Mouse (Mus musculus) lung, embryonic 16.5 days (tissue): ENCODE measurements around the gene Uba5. TPM values are rescaled to one million over a fixed set of nuclear protein-coding genes. Genes with fewer than 3 reads are reported as not detected.
A peak's percentile ranks its signal among the peaks of the same experiment; 100 is the strongest.

Source experiments
- ATAC-seq: fragments of 200-750 bp; cut with Nextera tagmentation; 2 replicates; pipeline ENCODE4 v1.8.0; 2017; ENCODE audit warnings: low read depth, mild to moderate bottlenecking, moderate library complexity
- H3K27ac ChIP-seq: fragments of 300-500 bp; sonication (generic); 2 replicates; pipeline ENCODE4 v1.5.1; 2014; ENCODE audit warnings: mild to moderate bottlenecking, control low read depth, low read length
- H3K27me3 ChIP-seq: fragments of 300-500 bp; sonication (generic); 2 replicates; pipeline ENCODE4 v1.6.1; 2014; ENCODE audit warnings: low read depth, low read length, mixed read lengths; ENCODE audit not compliant: control insufficient read depth, insufficient read depth
- H3K36me3 ChIP-seq: fragments of 300-500 bp; sonication (generic); 2 replicates; pipeline ENCODE4 v1.6.1; 2014; ENCODE audit warnings: low read length; ENCODE audit not compliant: control insufficient read depth, insufficient read depth
- H3K4me1 ChIP-seq: fragments of 300-500 bp; sonication (generic); replicated peaks from 2 replicates; pipeline ENCODE4 v1.6.1; 2014; ENCODE audit warnings: low read length, mixed read lengths; ENCODE audit not compliant: control insufficient read depth, insufficient read depth
- H3K4me2 ChIP-seq: fragments of 300-500 bp; sonication (generic); 2 replicates; pipeline ENCODE4 v1.6.1; 2014; ENCODE audit warnings: low read depth, low read length, control low read depth
- H3K4me3 ChIP-seq: fragments of 300-500 bp; sonication (generic); 2 replicates; pipeline ENCODE4 v1.5.1; 2014; ENCODE audit warnings: mild to moderate bottlenecking, low read length, control low read depth
- H3K9ac ChIP-seq: fragments of 300-500 bp; sonication (generic); 2 replicates; pipeline ENCODE4 v1.6.1; 2014; ENCODE audit warnings: low read length, control low read depth
- H3K9me3 ChIP-seq: fragments of 300-500 bp; sonication (generic); 2 replicates; pipeline ENCODE4 v1.6.1; 2016; ENCODE audit warnings: low read length; ENCODE audit not compliant: control insufficient read depth
- WGBS: fragments of 180-500 bp; shearing (Covaris S2); extraction: QIAGEN DNeasy Blood & Tissue Kit; methylation state at CpG from one replicate; pipeline ENCODE4 v1.1.7; 2014; 5-methylcytosine and 5-hydroxymethylcytosine counted together
- polyA plus RNA-seq: library from polyadenylated mRNA; unstranded; fragments of >200 nt; fragmentation: Nextera tagmentation; extraction: Ambion mirVana; gene quantifications from 2 replicates; pipeline ENCODE4 v1.2.1, GENCODE M21; 2015

Uba5 gene
- polyA plus RNA-seq, 1 experiment from 2014 or later: 41.5 TPM

- Histone ChIP-seq H3K27ac (no peak overlapping the region), H3K4me1 (no peaks in the 10 kb centered on the region), H3K9me3 (no peaks in the 10 kb centered on the region), H3K4me3 (no peak overlapping the region), H3K9ac (no peak overlapping the region), H3K4me2 (no peak overlapping the region), H3K36me3 (no peaks in the 10 kb centered on the region), H3K27me3 (no peaks in the 10 kb centered on the region)
- 59% methylated on average over 7 of the region's 7 CpGs for WGBS
- ATAC-seq: no peak
Measured at GRCm38 (mm10) chr9:104100822-104101221, 37.9 kb upstream of the Uba5 start.

- Histone ChIP-seq H3K36me3 (no peaks in the 10 kb centered on the region), H3K9ac (no peak overlapping the region), H3K27ac (no peak overlapping the region), H3K27me3 (no peaks in the 10 kb centered on the region), H3K4me2 (no peak overlapping the region), H3K4me3 (no peak overlapping the region), H3K9me3 (no peaks in the 10 kb centered on the region), H3K4me1 (no peaks in the 10 kb centered on the region)
- 85% methylated on average over 11 of the region's 11 CpGs for WGBS
- ATAC-seq: no peak
Measured at GRCm38 (mm10) chr9:104099060-104099459, 36.1 kb upstream of the Uba5 start.

GRCm38 (mm10) chr9:104098256-104098655 lies 35.3 kb upstream of the Uba5 start:
- H3K4me1 ChIP-seq: no peaks in the 10 kb centered on the region
- H3K4me2 ChIP-seq: no peak overlapping the region
- H3K27me3 ChIP-seq: no peaks in the 10 kb centered on the region
- peak; percentile 57; the same call in 1 of the 2 replicates for ATAC-seq
- H3K27ac ChIP-seq: no peak overlapping the region
- no peak overlapping the region for H3K4me3 ChIP-seq
- H3K9me3 ChIP-seq: no peaks in the 10 kb centered on the region
- no peak overlapping the region for H3K9ac ChIP-seq
- no peaks in the 10 kb centered on the region for H3K36me3 ChIP-seq
- 43% methylated on average over 5 of the region's 5 CpGs for WGBS

GRCm38 (mm10) chr9:104092945-104093344 lies 30.0 kb upstream of the Uba5 start:
- Histone ChIP-seq H3K9ac (no peak overlapping the region), H3K4me2 (no peak overlapping the region), H3K9me3 (no peaks in the 10 kb centered on the region), H3K27ac (no peak overlapping the region), H3K27me3 (no peaks in the 10 kb centered on the region), H3K4me1 (peaks cover 11% of the 10 kb centered on the region), H3K4me3 (no peak overlapping the region), H3K36me3 (no peaks in the 10 kb centered on the region)
- 89% methylated on average over 5 of the region's 5 CpGs for WGBS
- ATAC-seq: no peak

- Histone ChIP-seq H3K27me3 (no peaks in the 10 kb centered on the region), H3K9me3 (no peaks in the 10 kb centered on the region), H3K36me3 (peaks cover 2% of the 10 kb centered on the region; the same call in 1 of the 2 replicates), H3K4me2 (0 out of 2 replicates have a peak overlapping the region, but pooled peaks have one; percentile 21), H3K9ac (no peak overlapping the region), H3K4me3 (no peak overlapping the region), H3K27ac (peak overlapping the region; percentile 87), H3K4me1 (peaks cover 11% of the 10 kb centered on the region)
- 30% methylated on average over 8 of the region's 8 CpGs for WGBS
- peak; percentile 83 for ATAC-seq
Measured at GRCm38 (mm10) chr9:104088555-104088954, 25.6 kb upstream of the Uba5 start.

- no peak overlapping the region for H3K4me2 ChIP-seq
- peaks cover 2% of the 10 kb centered on the region; the same call in 1 of the 2 replicates for H3K36me3 ChIP-seq
- no peak overlapping the region for H3K27ac ChIP-seq
- H3K9ac ChIP-seq: no peak overlapping the region
- H3K4me3 ChIP-seq: no peak overlapping the region
- WGBS: 65% methylated on average over 4 of the region's 4 CpGs
- H3K27me3 ChIP-seq: no peaks in the 10 kb centered on the region
- H3K4me1 ChIP-seq: peaks cover 11% of the 10 kb centered on the region
- no peaks in the 10 kb centered on the region for H3K9me3 ChIP-seq
- ATAC-seq: no peak
Measured at GRCm38 (mm10) chr9:104085730-104086429, 22.9 kb upstream of the Uba5 start.

GRCm38 (mm10) chr9:104080038-104080437 lies 17.1 kb upstream of the Uba5 start:
- Histone ChIP-seq H3K9me3 (no peaks in the 10 kb centered on the region), H3K27ac (no peak overlapping the region), H3K4me1 (no peaks in the 10 kb centered on the region), H3K9ac (no peak overlapping the region), H3K27me3 (no peaks in the 10 kb centered on the region), H3K4me3 (no peak overlapping the region), H3K36me3 (peaks cover 2% of the 10 kb centered on the region; the same call in 1 of the 2 replicates), H3K4me2 (no peak overlapping the region)
- 73% methylated on average over 3 of the region's 3 CpGs for WGBS
- no peak for ATAC-seq

GRCm38 (mm10) chr9:104079379-104079778 lies 16.4 kb upstream of the Uba5 start:
- no peaks in the 10 kb centered on the region for H3K9me3 ChIP-seq
- peaks cover under 1% of the 10 kb centered on the region; the same call in 1 of the 2 replicates for H3K36me3 ChIP-seq
- no peak overlapping the region for H3K4me3 ChIP-seq
- no peak overlapping the region for H3K4me2 ChIP-seq
- H3K27ac ChIP-seq: no peak overlapping the region
- H3K9ac ChIP-seq: no peak overlapping the region
- H3K27me3 ChIP-seq: no peaks in the 10 kb centered on the region
- H3K4me1 ChIP-seq: no peaks in the 10 kb centered on the region
- ATAC-seq: no peak
- WGBS: 39% methylated on average over 5 of the region's 5 CpGs

GRCm38 (mm10) chr9:104078780-104079179 lies 15.8 kb upstream of the Uba5 start:
- Histone ChIP-seq H3K4me2 (no peak overlapping the region), H3K27me3 (no peaks in the 10 kb centered on the region), H3K4me1 (no peaks in the 10 kb centered on the region), H3K9me3 (no peaks in the 10 kb centered on the region), H3K9ac (no peak overlapping the region), H3K27ac (no peak overlapping the region), H3K4me3 (no peak overlapping the region), H3K36me3 (no peaks in the 10 kb centered on the region)
- no peak for ATAC-seq
- WGBS: 78% methylated on average over 1 of the region's 1 CpGs
